Mouse (Mus musculus): ENCODE data around the gene Sh3bgrl2.

GRCm38 (mm10) chr9:83648733-83649132 is 100.6 kb downstream of the Sh3bgrl2 start:
- TF ChIP-seq CTCF (IDR thresholded peaks at IDR 0.05; ENCODE audit: low read depth) (no peak), EP300 (IDR thresholded peaks at IDR 0.05; ENCODE audit: low read depth) (no peak)
